In the genomic region with DNA sequence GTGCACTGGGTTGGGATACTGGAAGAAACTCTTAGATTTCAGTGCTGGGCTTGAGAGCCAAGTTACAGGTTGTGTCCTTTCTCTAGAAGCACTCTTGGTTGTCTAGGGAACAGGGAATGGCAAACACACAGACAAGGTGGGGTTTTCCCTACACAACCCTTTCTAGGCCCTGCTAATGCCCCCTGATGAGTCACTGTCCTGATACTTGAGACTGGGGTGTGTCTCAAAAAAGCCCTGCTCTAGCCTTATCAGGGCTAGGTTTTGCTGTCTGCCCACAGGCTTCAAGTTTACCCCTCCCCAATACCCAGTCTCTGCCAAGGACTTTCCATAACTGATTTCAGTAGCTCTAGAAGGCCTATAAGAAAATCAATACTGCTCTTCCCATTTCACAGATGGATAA, we compare ENCODE assay signal across 18 mouse cellular contexts.
A peak's percentile ranks its signal among the peaks of the same experiment; 100 is the strongest.
DNase-seq lines count a peak whose midpoint lies in the region; ATAC-seq and TF ChIP-seq lines count a peak whose summit lies in the region.
"Had no signal": no experiment of that assay in that cellular context is flagged by ENCODE, and none has a peak within 500 bp of the region (broad histone marks: within the 10 kb centered on the region; RNA-seq: fewer than 3 reads in every experiment).

No protein-coding gene starts in this region.

- DNase-seq in CH12.LX (ENCODE audit: extremely low read depth): peak; percentile 90
- DNase-seq in left cerebral cortex, adult 18-20 months (ENCODE audit: low spot score in 2 of 2): no peak
- DNase-seq in gastrocnemius, adult 18-20 months (ENCODE audit: low spot score): no peak
- DNase-seq: adrenal gland, adult 2 months; B cell, adult 2 months; cerebellum, adult 18-20 months; heart, postnatal 10 days; kidney, adult 18-20 months; kidney, postnatal 14 days; liver, embryonic 13.5 days; lung, postnatal 36 days had no signal

- no peaks in the 10 kb centered on the region for H3K27me3 ChIP-seq in intestine, embryonic 16.5 days (replicated peaks; ENCODE audit: control insufficient read depth, insufficient read depth, low read length)
- no peaks in the 10 kb centered on the region for H3K27me3 ChIP-seq in intestine, embryonic 15.5 days (replicated peaks)
- H3K27me3 ChIP-seq in CH12.LX (replicated peaks): no peaks in the 10 kb centered on the region
- H3K27me3 ChIP-seq in stomach, embryonic 16.5 days (ENCODE audit: control insufficient read depth, insufficient read depth, low read length): no peaks in the 10 kb centered on the region
- H3K27me3 ChIP-seq: embryonic facial prominence, embryonic 15.5 days; hindbrain, embryonic 13.5 days; liver, embryonic 13.5 days had no signal

- peak; percentile 82 for TF ChIP-seq EP300 in CH12.LX (IDR thresholded peaks at IDR 0.05; ENCODE audit: low read length)

- ATAC-seq in intestine, embryonic 16.5 days: peak; percentile 38; the same call in 1 of the 2 replicates
- no peak for ATAC-seq in intestine, embryonic 15.5 days
- 0 out of 2 replicates have a peak, but pooled peaks have one; percentile 23 for ATAC-seq in common myeloid progenitor, adult 5-6 weeks (replicated peaks; ENCODE audit: low read depth, poor library complexity, severe bottlenecking)
- ATAC-seq in stomach, embryonic 16.5 days (ENCODE audit: insufficient read depth, low FRiP score): peak; percentile 64; the same call in 1 of the 2 replicates
- ATAC-seq: midbrain, embryonic 16.5 days had no signal

- H3K9ac ChIP-seq in intestine, embryonic 16.5 days (ENCODE audit: low read depth, low read length): no peak overlapping the region
- no peak overlapping the region for H3K9ac ChIP-seq in intestine, embryonic 15.5 days
- H3K9ac ChIP-seq in CH12.LX (ENCODE audit: insufficient read depth, low read depth): peak overlapping the region; percentile 10; the same call in 1 of the 2 replicates
- no peak overlapping the region for H3K9ac ChIP-seq in stomach, embryonic 16.5 days (ENCODE audit: low read length)
- H3K9ac ChIP-seq: embryonic facial prominence, embryonic 15.5 days; hindbrain, embryonic 13.5 days; liver, embryonic 13.5 days had no signal

- no peaks in the 10 kb centered on the region; the same call in 1 of the 2 replicates for H3K4me1 ChIP-seq in intestine, embryonic 16.5 days (ENCODE audit: control insufficient read depth, insufficient read depth, low read length)
- H3K4me1 ChIP-seq in intestine, embryonic 15.5 days (replicated peaks): 0 out of 2 replicates have a peak, but pooled peaks cover 3% of the 10 kb centered on the region
- peaks cover 37 to 66% of the 10 kb centered on the region in 2 experiments for H3K4me1 ChIP-seq in CH12.LX (ENCODE audit: control insufficient read depth in 1 of 2, insufficient read depth in 2 of 2)
- 0 out of 2 replicates have a peak, but pooled peaks cover 7% of the 10 kb centered on the region for H3K4me1 ChIP-seq in stomach, embryonic 16.5 days (ENCODE audit: control insufficient read depth, insufficient read depth, low read length)
- H3K4me1 ChIP-seq: embryonic facial prominence, embryonic 15.5 days had no signal

- no peak overlapping the region for H3K4me2 ChIP-seq in intestine, embryonic 16.5 days (ENCODE audit: low read depth, low read length)
- H3K4me2 ChIP-seq in intestine, embryonic 15.5 days (replicated peaks): no peak overlapping the region
- peak overlapping the region; percentile 66 for H3K4me2 ChIP-seq in CH12.LX (ENCODE audit: insufficient read depth, low read depth, poor library complexity, severe bottlenecking)
- H3K4me2 ChIP-seq in stomach, embryonic 16.5 days (ENCODE audit: low read depth, low read length): no peak overlapping the region
- H3K4me2 ChIP-seq: embryonic facial prominence, embryonic 15.5 days; hindbrain, embryonic 13.5 days; liver, embryonic 13.5 days had no signal

- in situ Hi-C loops in CH12.LX (cut with MboI; ENCODE audit: low pct_ligation_motif_present, low pct_unique_long_range_greater_than_20kb, low sequenced_read_pairs): no loop called here

- TF ChIP-seq RAD21 in CH12.LX (IDR thresholded peaks at IDR 0.05; ENCODE audit: low read depth, low read length): no peak

- no peaks in the 10 kb centered on the region for H3K36me3 ChIP-seq in intestine, embryonic 16.5 days (ENCODE audit: control insufficient read depth, insufficient read depth, low read length)
- H3K36me3 ChIP-seq in intestine, embryonic 15.5 days: no peaks in the 10 kb centered on the region
- H3K36me3 ChIP-seq in CH12.LX (replicated peaks in 1 of 2; ENCODE audit: control insufficient read depth in 1 of 2, insufficient read depth in 1 of 2, low read length in 1 of 2): no peaks in the 10 kb centered on the region
- H3K36me3 ChIP-seq in stomach, embryonic 16.5 days (ENCODE audit: control insufficient read depth, insufficient read depth, low read length): no peaks in the 10 kb centered on the region
- H3K36me3 ChIP-seq: embryonic facial prominence, embryonic 15.5 days; hindbrain, embryonic 13.5 days; liver, embryonic 13.5 days had no signal

- dilution Hi-C loops in CH12.LX (cut with MboI; ENCODE audit: extremely low pct_ligation_motif_present, extremely low pct_unique_long_range_greater_than_20kb, low sequenced_read_pairs): no loop called here

- H3K9me3 ChIP-seq in intestine, embryonic 16.5 days (ENCODE audit: control insufficient read depth, low read length): no peaks in the 10 kb centered on the region
- H3K9me3 ChIP-seq in intestine, embryonic 15.5 days: no peaks in the 10 kb centered on the region
- H3K9me3 ChIP-seq in CH12.LX (replicated peaks; ENCODE audit: low read length): no peaks in the 10 kb centered on the region
- H3K9me3 ChIP-seq in stomach, embryonic 16.5 days (replicated peaks; ENCODE audit: control insufficient read depth, low read length): no peaks in the 10 kb centered on the region
- H3K9me3 ChIP-seq: embryonic facial prominence, embryonic 15.5 days; hindbrain, embryonic 13.5 days; liver, embryonic 13.5 days had no signal

- H3K79me2 ChIP-seq in CH12.LX (replicated peaks; ENCODE audit: control insufficient read depth, extremely low read depth, insufficient read depth, poor library complexity, severe bottlenecking): no peaks in the 10 kb centered on the region

- no peak overlapping the region for H3K4me3 ChIP-seq in intestine, embryonic 16.5 days (ENCODE audit: low read length)
- no peak overlapping the region for H3K4me3 ChIP-seq in intestine, embryonic 15.5 days (replicated peaks)
- no peak overlapping the region for H3K4me3 ChIP-seq in CH12.LX (replicated peaks in 1 of 3; ENCODE audit: low read depth in 2 of 3, low read length in 2 of 3, poor library complexity in 1 of 3)
- no peak overlapping the region for H3K4me3 ChIP-seq in stomach, embryonic 16.5 days (replicated peaks; ENCODE audit: low read length)
- H3K4me3 ChIP-seq: embryonic facial prominence, embryonic 15.5 days; hindbrain, embryonic 13.5 days; liver, embryonic 13.5 days had no signal

- TF ChIP-seq CTCF in CH12.LX (conservative IDR thresholded peaks at IDR 0.05 in 1 of 2, IDR thresholded peaks at IDR 0.05 in 1 of 2; ENCODE audit: low read depth in 2 of 2, low read length in 2 of 2): no peak

- TF ChIP-seq POLR2A in CH12.LX (IDR thresholded peaks at IDR 0.05; ENCODE audit: low read depth, low read length): no peak

- H3K27ac ChIP-seq in intestine, embryonic 16.5 days (ENCODE audit: low read length): no peak overlapping the region
- no peak overlapping the region for H3K27ac ChIP-seq in intestine, embryonic 15.5 days
- peak overlapping the region; percentile 86 for H3K27ac ChIP-seq in CH12.LX (ENCODE audit: insufficient read depth, low read depth)
- H3K27ac ChIP-seq in stomach, embryonic 16.5 days (ENCODE audit: low read length): no peak overlapping the region
- H3K27ac ChIP-seq: embryonic facial prominence, embryonic 15.5 days; hindbrain, embryonic 13.5 days; liver, embryonic 13.5 days had no signal

TF ChIP-seq in CH12.LX, 34 proteins besides CTCF, POLR2A, EP300 and RAD21 (continues in another document):
- TF ChIP-seq TCF12 (IDR thresholded peaks at IDR 0.05; ENCODE audit: low read depth, low read length): peak; percentile 33; the same call in 1 of the 2 replicates
- TF ChIP-seq TBP (conservative IDR thresholded peaks at IDR 0.05; ENCODE audit: low read depth, low read length): no peak
- TF ChIP-seq RCOR1 (conservative IDR thresholded peaks at IDR 0.05; ENCODE audit: low read depth, low read length): no peak
- peak; percentile 83 for TF ChIP-seq ETS1 (conservative IDR thresholded peaks at IDR 0.05; ENCODE audit: low read depth, low read length)
- no peak for TF ChIP-seq ZC3H11A (IDR thresholded peaks at IDR 0.05; ENCODE audit: low read depth, low read length)
- peak; percentile 68 for TF ChIP-seq JUND (conservative IDR thresholded peaks at IDR 0.05; ENCODE audit: low read depth, low read length)
- TF ChIP-seq SIN3A (IDR thresholded peaks at IDR 0.05; ENCODE audit: low read length): no peak
- TF ChIP-seq SMC3 (IDR thresholded peaks at IDR 0.05; ENCODE audit: low read depth, low read length): 0 out of 2 replicates have a peak, but pooled peaks have one; percentile 3
- TF ChIP-seq GABPA (IDR thresholded peaks at IDR 0.05; ENCODE audit: insufficient replicate concordance, low read depth, low read length): no peak
- peak; percentile 10; the same call in 1 of the 2 replicates for TF ChIP-seq ZNF384 (IDR thresholded peaks at IDR 0.05; ENCODE audit: low read depth, low read length)
- peak; percentile 81 for TF ChIP-seq JUN (IDR thresholded peaks at IDR 0.05; ENCODE audit: insufficient read depth, low read depth, low read length)
- TF ChIP-seq ZMIZ1 (IDR thresholded peaks at IDR 0.05; ENCODE audit: low read depth, low read length): no peak
- no peak for TF ChIP-seq UBTF (IDR thresholded peaks at IDR 0.05; ENCODE audit: low read depth, low read length)
- TF ChIP-seq KAT2A (IDR thresholded peaks at IDR 0.05; ENCODE audit: insufficient replicate concordance, low read length): no peak
- TF ChIP-seq MEF2A (IDR thresholded peaks at IDR 0.05; ENCODE audit: borderline replicate concordance, low read depth, low read length): peak; percentile 88
- TF ChIP-seq BHLHE40 (IDR thresholded peaks at IDR 0.05; ENCODE audit: low read depth, low read length): no peak; the same call in 1 of the 2 replicates
- no peak for TF ChIP-seq POLR2AphosphoS2 (IDR thresholded peaks at IDR 0.05; ENCODE audit: low read depth, low read length)
- TF ChIP-seq CHD2 (IDR thresholded peaks at IDR 0.05; ENCODE audit: low read length): no peak
- TF ChIP-seq MYC (IDR thresholded peaks at IDR 0.05; ENCODE audit: low read depth, low read length): no peak
- peak; percentile 75 for TF ChIP-seq IRF4 (IDR thresholded peaks at IDR 0.05; ENCODE audit: low read depth, low read length)
- TF ChIP-seq ELF1 (IDR thresholded peaks at IDR 0.05; ENCODE audit: low read depth, low read length): peak; percentile 33; the same call in 1 of the 2 replicates
- no peak for TF ChIP-seq USF1 (IDR thresholded peaks at IDR 0.05; ENCODE audit: low read depth, low read length)
- peak; percentile 44; the same call in 1 of the 2 replicates for TF ChIP-seq MAZ (IDR thresholded peaks at IDR 0.05; ENCODE audit: low read depth, low read length)
- TF ChIP-seq HCFC1 (IDR thresholded peaks at IDR 0.05; ENCODE audit: low read depth, low read length): no peak
- no peak for TF ChIP-seq MAX (IDR thresholded peaks at IDR 0.05; ENCODE audit: low read length)
